Comparison of ENCODE assay signal across 13 mouse cellular contexts in the genomic region with DNA sequence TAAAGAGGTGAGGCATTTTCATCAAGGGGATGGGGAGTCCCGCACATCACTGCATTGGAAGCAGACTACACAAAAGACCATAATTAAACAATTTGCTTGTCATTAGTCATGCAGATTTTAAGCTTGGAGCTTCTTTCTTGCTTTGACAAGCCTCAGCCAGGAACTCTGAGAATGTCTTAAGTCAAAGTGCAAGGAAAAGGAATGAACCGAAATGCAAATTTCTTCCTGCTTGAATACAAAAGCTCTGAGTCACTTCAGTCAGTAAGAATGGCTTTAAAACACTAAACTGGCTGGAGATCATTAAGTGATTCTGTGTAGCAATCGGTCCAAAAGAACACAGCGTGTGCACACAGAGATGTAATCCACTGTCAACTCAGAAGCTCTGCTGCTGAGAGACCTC. TPM values are rescaled to one million over a fixed set of nuclear protein-coding genes. Genes with fewer than 3 reads are reported as not detected.
A peak's percentile ranks its signal among the peaks of the same experiment; 100 is the strongest.
DNase-seq lines count a peak whose midpoint lies in the region; ATAC-seq and TF ChIP-seq lines count a peak whose summit lies in the region.
"Had no signal": no experiment of that assay in that cellular context is flagged by ENCODE, and none has a peak within 500 bp of the region (broad histone marks: within the 10 kb centered on the region; RNA-seq: fewer than 3 reads in every experiment).

No protein-coding gene starts in this region.

- dilution Hi-C loops in CH12.LX (cut with MboI; ENCODE audit: extremely low pct_ligation_motif_present, extremely low pct_unique_long_range_greater_than_20kb, low sequenced_read_pairs): no loop called here

- 0 out of 2 replicates have a peak, but pooled peaks cover 2% of the 10 kb centered on the region for H3K4me1 ChIP-seq in hindbrain, embryonic 11.5 days (replicated peaks; ENCODE audit: control insufficient read depth, insufficient read depth, low read length)
- H3K4me1 ChIP-seq in hindbrain, embryonic 12.5 days: peaks cover 11% of the 10 kb centered on the region
- no peaks in the 10 kb centered on the region for H3K4me1 ChIP-seq in CH12.LX (ENCODE audit: control insufficient read depth in 1 of 2, insufficient read depth in 2 of 2)
- peaks cover 13% of the 10 kb centered on the region for H3K4me1 ChIP-seq in hindbrain, embryonic 16.5 days (ENCODE audit: control insufficient read depth, insufficient read depth, low read depth, low read length)

- no peak overlapping the region for H3K4me3 ChIP-seq in hindbrain, embryonic 11.5 days (ENCODE audit: low read depth, low read length)
- no peak overlapping the region for H3K4me3 ChIP-seq in hindbrain, embryonic 12.5 days
- H3K4me3 ChIP-seq in CH12.LX (replicated peaks in 1 of 3; ENCODE audit: low read depth in 2 of 3, low read length in 2 of 3, poor library complexity in 1 of 3): no peak overlapping the region
- no peak overlapping the region for H3K4me3 ChIP-seq in hindbrain, embryonic 16.5 days (ENCODE audit: low read length)
- H3K4me3 ChIP-seq: limb, embryonic 10.5 days had no signal

- WGBS in hindbrain, embryonic 11.5 days: 17% methylated on average over 4 of the region's 4 CpGs
- 19% methylated on average over 4 of the region's 4 CpGs for WGBS in hindbrain, embryonic 12.5 days
- WGBS in hindbrain, embryonic 16.5 days: 10% methylated on average over 4 of the region's 4 CpGs

- no peak overlapping the region for H3K27ac ChIP-seq in hindbrain, embryonic 11.5 days (ENCODE audit: low read depth, low read length)
- H3K27ac ChIP-seq in hindbrain, embryonic 12.5 days: no peak overlapping the region
- no peak overlapping the region for H3K27ac ChIP-seq in CH12.LX (ENCODE audit: insufficient read depth, low read depth)
- no peak overlapping the region for H3K27ac ChIP-seq in hindbrain, embryonic 16.5 days (ENCODE audit: low read depth, low read length)
- H3K27ac ChIP-seq: limb, embryonic 10.5 days had no signal

- H3K79me2 ChIP-seq in CH12.LX (replicated peaks; ENCODE audit: control insufficient read depth, extremely low read depth, insufficient read depth, poor library complexity, severe bottlenecking): no peaks in the 10 kb centered on the region

- no peak for TF ChIP-seq RAD21 in CH12.LX (IDR thresholded peaks at IDR 0.05; ENCODE audit: low read depth, low read length)

- H3K4me2 ChIP-seq in hindbrain, embryonic 11.5 days (replicated peaks; ENCODE audit: low read depth, low read length): no peak overlapping the region
- no peak overlapping the region for H3K4me2 ChIP-seq in hindbrain, embryonic 12.5 days (replicated peaks)
- H3K4me2 ChIP-seq in CH12.LX (ENCODE audit: insufficient read depth, low read depth, poor library complexity, severe bottlenecking): peak overlapping the region; percentile 21
- peak overlapping the region; percentile 16 for H3K4me2 ChIP-seq in hindbrain, embryonic 16.5 days (ENCODE audit: low read length)
- H3K4me2 ChIP-seq: heart, embryonic 11.5 days had no signal

- ATAC-seq in hindbrain, embryonic 11.5 days (ENCODE audit: low FRiP score): no peak
- ATAC-seq in hindbrain, embryonic 12.5 days (ENCODE audit: low FRiP score): no peak
- ATAC-seq in hindbrain, embryonic 16.5 days: no peak

- TF ChIP-seq POLR2A in CH12.LX (IDR thresholded peaks at IDR 0.05; ENCODE audit: low read depth, low read length): no peak

- no peak for TF ChIP-seq EP300 in CH12.LX (IDR thresholded peaks at IDR 0.05; ENCODE audit: low read length)

- in situ Hi-C loops in CH12.LX (cut with MboI; ENCODE audit: low pct_ligation_motif_present, low pct_unique_long_range_greater_than_20kb, low sequenced_read_pairs): no loop called here

- DNase-seq in hindbrain, embryonic 11.5 days (ENCODE audit: low spot score): peak; percentile 4
- DNase-seq in CH12.LX (ENCODE audit: extremely low read depth): no peak
- peak; percentile 13 for DNase-seq in embryo, embryonic 10.5 days (ENCODE audit: low spot score)
- DNase-seq in urinary bladder, adult 18-20 months (ENCODE audit: low spot score in 2 of 2): no peak
- no peak for DNase-seq in cerebellum, adult 11 months
- no peak for DNase-seq in layer of hippocampus, postnatal 10 days (ENCODE audit: low spot score in 2 of 2)
- DNase-seq: cerebellum, postnatal 14 days; lung, adult 18-20 months had no signal

- no peak for TF ChIP-seq CTCF in CH12.LX (conservative IDR thresholded peaks at IDR 0.05 in 1 of 2, IDR thresholded peaks at IDR 0.05 in 1 of 2; ENCODE audit: low read depth in 2 of 2, low read length in 2 of 2)

- no peaks in the 10 kb centered on the region for H3K9me3 ChIP-seq in hindbrain, embryonic 11.5 days (ENCODE audit: control insufficient read depth, low read length)
- H3K9me3 ChIP-seq in hindbrain, embryonic 12.5 days (replicated peaks): no peaks in the 10 kb centered on the region
- no peaks in the 10 kb centered on the region for H3K9me3 ChIP-seq in CH12.LX (replicated peaks; ENCODE audit: low read length)
- no peaks in the 10 kb centered on the region for H3K9me3 ChIP-seq in hindbrain, embryonic 16.5 days (ENCODE audit: control insufficient read depth, low read length)
- H3K9me3 ChIP-seq: limb, embryonic 10.5 days had no signal

- no peak overlapping the region for H3K9ac ChIP-seq in hindbrain, embryonic 11.5 days (ENCODE audit: low read depth, low read length)
- H3K9ac ChIP-seq in hindbrain, embryonic 12.5 days: no peak overlapping the region
- H3K9ac ChIP-seq in CH12.LX (ENCODE audit: insufficient read depth, low read depth): no peak overlapping the region
- H3K9ac ChIP-seq in hindbrain, embryonic 16.5 days (ENCODE audit: low read depth, low read length): no peak overlapping the region

- no peaks in the 10 kb centered on the region for H3K36me3 ChIP-seq in hindbrain, embryonic 11.5 days (ENCODE audit: control insufficient read depth, insufficient read depth, low read length)
- no peaks in the 10 kb centered on the region for H3K36me3 ChIP-seq in hindbrain, embryonic 12.5 days
- no peaks in the 10 kb centered on the region for H3K36me3 ChIP-seq in CH12.LX (replicated peaks in 1 of 2; ENCODE audit: control insufficient read depth in 1 of 2, insufficient read depth in 1 of 2, low read length in 1 of 2)
- H3K36me3 ChIP-seq in hindbrain, embryonic 16.5 days (ENCODE audit: control insufficient read depth, insufficient read depth, low read length): no peaks in the 10 kb centered on the region
- H3K36me3 ChIP-seq: limb, embryonic 10.5 days had no signal

- H3K27me3 ChIP-seq in hindbrain, embryonic 11.5 days (ENCODE audit: control insufficient read depth, insufficient read depth, low read length): no peaks in the 10 kb centered on the region
- H3K27me3 ChIP-seq in hindbrain, embryonic 12.5 days: 0 out of 2 replicates have a peak, but pooled peaks cover 2% of the 10 kb centered on the region
- no peaks in the 10 kb centered on the region for H3K27me3 ChIP-seq in CH12.LX (replicated peaks)
- no peaks in the 10 kb centered on the region; the same call in 1 of the 2 replicates for H3K27me3 ChIP-seq in hindbrain, embryonic 16.5 days (replicated peaks; ENCODE audit: control insufficient read depth, insufficient read depth, low read length)

TF ChIP-seq in CH12.LX, 34 proteins besides CTCF, POLR2A, EP300 and RAD21:
- no peak for TF ChIP-seq ELF1 (IDR thresholded peaks at IDR 0.05; ENCODE audit: low read depth, low read length)
- TF ChIP-seq JUN (IDR thresholded peaks at IDR 0.05; ENCODE audit: insufficient read depth, low read depth, low read length): no peak
- TF ChIP-seq MAZ (IDR thresholded peaks at IDR 0.05; ENCODE audit: low read depth, low read length): no peak
- TF ChIP-seq TBP (conservative IDR thresholded peaks at IDR 0.05; ENCODE audit: low read depth, low read length): no peak
- TF ChIP-seq PAX5 (IDR thresholded peaks at IDR 0.05; ENCODE audit: low read length): no peak
- no peak for TF ChIP-seq ETS1 (conservative IDR thresholded peaks at IDR 0.05; ENCODE audit: low read depth, low read length)
- no peak for TF ChIP-seq SIN3A (IDR thresholded peaks at IDR 0.05; ENCODE audit: low read length)
- no peak for TF ChIP-seq RCOR1 (conservative IDR thresholded peaks at IDR 0.05; ENCODE audit: low read depth, low read length)
- no peak for TF ChIP-seq POLR2AphosphoS2 (IDR thresholded peaks at IDR 0.05; ENCODE audit: low read depth, low read length)
- TF ChIP-seq CHD1 (IDR thresholded peaks at IDR 0.05; ENCODE audit: low read depth, low read length): no peak
- TF ChIP-seq UBTF (IDR thresholded peaks at IDR 0.05; ENCODE audit: low read depth, low read length): no peak
- TF ChIP-seq SMC3 (IDR thresholded peaks at IDR 0.05; ENCODE audit: low read depth, low read length): no peak
- TF ChIP-seq KAT2A (IDR thresholded peaks at IDR 0.05; ENCODE audit: insufficient replicate concordance, low read length): no peak

RNA-seq across cellular contexts. Expression of gene Pde1a, which starts 2.6 kb away (rescaled TPM):
- polyA plus RNA-seq in hindbrain, embryonic 11.5 days (2014; fragmentation: Nextera tagmentation; extraction: Ambion mirVana): 1.3 and 1.6 TPM in 2 replicates
- 2.8 and 5.0 TPM in 2 replicates for polyA plus RNA-seq in hindbrain, embryonic 12.5 days (2016; fragmentation: Nextera tagmentation; extraction: Ambion mirVana)
- total RNA-seq in CH12.LX (2012; rRNA removed) (0.08 TPM in 1 of 2 replicates, not detected in the other), CH12.LX (2014; rRNA removed) (0.05 TPM in 1 of 2 replicates, not detected in the other)
- not detected in 2 replicates for polyA plus RNA-seq in CH12.LX (2012; ENCODE audit: insufficient read length, low read depth)
- polyA plus RNA-seq in hindbrain, embryonic 16.5 days (2015; fragmentation: Nextera tagmentation; extraction: Ambion mirVana): 9.8 and 12.6 TPM in 2 replicates
- total RNA-seq in layer of hippocampus, postnatal 10 days (2021): 100 to 1,000 TPM; 128 to 147 TPM
- polyA plus RNA-seq: C2C12 had no signal

Comparison
In these comparisons a context has a peak if more than half of its experiments do, and no peak if none do; other contexts are left out.
1. H3K4me2 ChIP-seq: peak in CH12.LX (single experiment) and hindbrain, embryonic 16.5 days (single experiment); none in hindbrain, embryonic 11.5 days (single experiment) and hindbrain, embryonic 12.5 days (single experiment).
2. DNase-seq: peak in hindbrain, embryonic 11.5 days (single experiment) and embryo, embryonic 10.5 days (single experiment); none in CH12.LX (single experiment), urinary bladder, adult 18-20 months (0 of 2), cerebellum, adult 11 months (single experiment) and layer of hippocampus, postnatal 10 days (0 of 2).